10 mouse cellular contexts compared by ENCODE assay signal in the genomic region with DNA sequence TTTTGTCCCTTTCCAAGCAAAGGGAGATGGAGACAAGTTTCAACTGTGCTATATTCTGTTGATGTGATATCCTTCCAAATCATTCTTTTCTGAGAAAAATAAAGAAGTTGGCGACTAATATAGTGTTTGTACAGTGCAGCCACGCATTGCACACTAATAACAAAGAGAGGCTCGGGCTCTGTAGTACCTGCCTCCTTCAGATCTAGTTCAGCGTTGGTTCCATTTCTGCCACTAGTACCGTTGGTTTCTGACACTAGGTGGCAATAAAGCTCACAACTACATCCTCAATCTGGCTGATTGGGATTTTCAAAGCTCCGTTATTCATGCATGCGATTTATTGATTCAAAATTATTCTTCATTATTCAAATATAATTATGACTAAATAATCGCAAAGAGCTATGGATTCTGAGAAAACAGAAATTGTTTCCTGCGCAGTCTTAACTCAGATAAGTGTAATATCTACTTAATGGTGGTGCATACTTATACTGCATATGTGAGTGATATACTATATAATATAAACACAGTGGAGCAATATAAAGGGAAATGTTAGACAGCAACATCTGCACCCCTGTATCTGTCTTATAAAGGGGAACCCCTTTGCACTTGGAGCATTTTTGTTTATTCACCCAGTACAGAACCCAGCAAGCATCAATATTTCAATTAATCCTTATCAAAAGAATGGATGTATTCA. TPM values are rescaled to one million over a fixed set of nuclear protein-coding genes. Genes with fewer than 3 reads are reported as not detected.
DNase-seq lines count a peak whose midpoint lies in the region; ATAC-seq lines count a peak whose summit lies in the region.
"Had no signal": no experiment of that assay in that cellular context is flagged by ENCODE, and none has a peak within 500 bp of the region (broad histone marks: within the 10 kb centered on the region; RNA-seq: fewer than 3 reads in every experiment).

No protein-coding gene starts in this region.

- H3K27ac ChIP-seq in neural tube, embryonic 11.5 days (ENCODE audit: low read depth, low read length) = no peak overlapping the region
- H3K27ac ChIP-seq: embryonic facial prominence, embryonic 12.5 days; limb, embryonic 15.5 days had no signal

- H3K36me3 ChIP-seq in neural tube, embryonic 11.5 days (ENCODE audit: control insufficient read depth, insufficient read depth, low read length) = no peaks in the 10 kb centered on the region
- H3K36me3 ChIP-seq: embryonic facial prominence, embryonic 12.5 days; limb, embryonic 15.5 days had no signal

- peak; percentile 13 for DNase-seq in neural tube, embryonic 11.5 days (ENCODE audit: low spot score)
- DNase-seq in neural tube, embryonic 10.5 days (ENCODE audit: extremely low spot score, low spot score) = no peak
- peak; percentile 24 for DNase-seq in cerebellum, adult 11 months
- DNase-seq in kidney, postnatal 14 days = peak; percentile 49
- DNase-seq in telencephalon, adult 2 months (ENCODE audit: low read depth, low spot score) = peak; percentile 53
- DNase-seq in gastrocnemius, postnatal 4 days (ENCODE audit: low spot score in 2 of 2) = no peak

- H3K27me3 ChIP-seq in neural tube, embryonic 11.5 days (ENCODE audit: control insufficient read depth, insufficient read depth, low read length) = no peaks in the 10 kb centered on the region
- H3K27me3 ChIP-seq: embryonic facial prominence, embryonic 12.5 days; limb, embryonic 15.5 days had no signal

- H3K4me2 ChIP-seq in neural tube, embryonic 11.5 days (ENCODE audit: low read depth) = no peak overlapping the region
- H3K4me2 ChIP-seq: embryonic facial prominence, embryonic 12.5 days; limb, embryonic 15.5 days had no signal

- H3K9me3 ChIP-seq in neural tube, embryonic 11.5 days (ENCODE audit: control insufficient read depth, low read length) = no peaks in the 10 kb centered on the region
- H3K9me3 ChIP-seq: embryonic facial prominence, embryonic 12.5 days; limb, embryonic 15.5 days had no signal

- no peaks in the 10 kb centered on the region for H3K4me1 ChIP-seq in neural tube, embryonic 11.5 days (ENCODE audit: control insufficient read depth, insufficient read depth, low read length)
- H3K4me1 ChIP-seq: embryonic facial prominence, embryonic 12.5 days; limb, embryonic 15.5 days had no signal

- H3K9ac ChIP-seq in neural tube, embryonic 11.5 days (ENCODE audit: low read length) = no peak overlapping the region
- H3K9ac ChIP-seq: embryonic facial prominence, embryonic 12.5 days; limb, embryonic 15.5 days had no signal

- ATAC-seq in neural tube, embryonic 11.5 days (ENCODE audit: insufficient read depth, low FRiP score, low TSS enrichment) = peak; percentile 39; the same call in 1 of the 2 replicates
- ATAC-seq in frontal cortex, adult (ENCODE audit: low TSS enrichment) = peak; percentile 95
- ATAC-seq in megakaryocyte progenitor cell, adult 5-6 weeks (replicated peaks; ENCODE audit: poor library complexity) = peak; percentile 97

- 39% methylated on average over 9 of the region's 9 CpGs for WGBS in neural tube, embryonic 11.5 days

- H3K4me3 ChIP-seq in neural tube, embryonic 11.5 days (ENCODE audit: low read depth, low read length) = no peak overlapping the region
- H3K4me3 ChIP-seq: embryonic facial prominence, embryonic 12.5 days; limb, embryonic 15.5 days had no signal

RNA-seq across cellular contexts. Expression of gene Tmx4, which starts 37.5 kb away (rescaled TPM):
- 38.7 and 41.1 TPM in 2 replicates for polyA plus RNA-seq in neural tube, embryonic 11.5 days (2014; fragmentation: Nextera tagmentation; extraction: Ambion mirVana)
- total RNA-seq in megakaryocyte progenitor cell, adult 5-6 weeks (2015) = 143 and 145 TPM in 2 replicates
- total RNA-seq in megakaryocyte progenitor cell, adult 5-6 weeks (2017) = 167 and 171 TPM in 2 replicates
- total RNA-seq in gastrocnemius, postnatal 4 days (2021) = 10 to 100 TPM; 18.1 to 18.7 TPM

Comparison
In these comparisons a context has a peak if more than half of its experiments do, and no peak if none do; other contexts are left out.
1. DNase-seq: peak in neural tube, embryonic 11.5 days (single experiment), cerebellum, adult 11 months (single experiment), kidney, postnatal 14 days (single experiment) and telencephalon, adult 2 months (single experiment); none in neural tube, embryonic 10.5 days (single experiment) and gastrocnemius, postnatal 4 days (0 of 2).
2. ATAC-seq: peak in every context shown above with its lines; median percentile 97 in megakaryocyte progenitor cell, adult 5-6 weeks; 95 in frontal cortex, adult; 39 in neural tube, embryonic 11.5 days.
3. RNA of gene Tmx4, which starts 37.5 kb away (total RNA-seq): 143 to 171 TPM in megakaryocyte progenitor cell, adult 5-6 weeks; 18.1 to 18.7 TPM in gastrocnemius, postnatal 4 days; every median in the first group is over 4 times any median in the second.